Mouse (Mus musculus): Measurements from ENCODE around the gene Fam118a. TPM values are rescaled to one million over a fixed set of nuclear protein-coding genes. Genes with fewer than 3 reads are reported as not detected.

Gene Fam118a
- polyA plus RNA-seq, 1 experiment from 2014 or later: 25.3 TPM

DNA sequence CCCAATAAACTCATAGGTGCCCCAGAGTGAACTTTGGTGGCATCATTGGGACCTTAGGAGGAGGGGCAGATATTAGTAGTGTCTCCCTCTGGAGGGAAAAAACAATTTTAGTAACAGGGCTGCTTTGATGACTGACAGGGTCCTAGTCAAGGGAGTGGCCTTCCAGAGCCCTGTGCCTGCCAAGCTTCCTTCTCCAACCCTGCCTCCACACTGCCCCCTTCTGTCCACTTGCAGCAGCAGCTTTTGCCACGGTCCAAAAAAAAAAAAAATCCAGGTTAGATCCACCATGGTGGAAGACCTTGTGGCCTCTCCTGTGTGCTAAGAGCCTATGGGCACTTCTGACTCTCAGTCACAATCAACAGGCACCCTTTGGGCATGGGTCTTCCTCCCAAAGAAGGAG lies 32.8 kb upstream of the Fam118a start:
- Histone ChIP-seq H3K4me2 (replicated peaks; ENCODE audit: low read depth) (no peak overlapping the region), H3K4me1 (replicated peaks; ENCODE audit: control insufficient read depth, insufficient read depth, low read length) (no peaks in the 10 kb centered on the region), H3K9ac (ENCODE audit: low read depth, low read length) (no peak overlapping the region), H3K27me3 (replicated peaks; ENCODE audit: control insufficient read depth, insufficient read depth, low read length) (no peaks in the 10 kb centered on the region), H3K36me3 (ENCODE audit: control insufficient read depth, insufficient read depth) (no peaks in the 10 kb centered on the region), H3K4me3 (ENCODE audit: low read depth, low read length) (no peak overlapping the region), H3K9me3 (ENCODE audit: control insufficient read depth) (no peaks in the 10 kb centered on the region), H3K27ac (ENCODE audit: low read depth, low read length) (no peak overlapping the region)
- 18% methylated on average over 1 of the region's 1 CpGs for WGBS
- TF ChIP-seq CTCF (IDR thresholded peaks at IDR 0.05; ENCODE audit: low read depth): peak; percentile 82
- no peak for ATAC-seq

DNA sequence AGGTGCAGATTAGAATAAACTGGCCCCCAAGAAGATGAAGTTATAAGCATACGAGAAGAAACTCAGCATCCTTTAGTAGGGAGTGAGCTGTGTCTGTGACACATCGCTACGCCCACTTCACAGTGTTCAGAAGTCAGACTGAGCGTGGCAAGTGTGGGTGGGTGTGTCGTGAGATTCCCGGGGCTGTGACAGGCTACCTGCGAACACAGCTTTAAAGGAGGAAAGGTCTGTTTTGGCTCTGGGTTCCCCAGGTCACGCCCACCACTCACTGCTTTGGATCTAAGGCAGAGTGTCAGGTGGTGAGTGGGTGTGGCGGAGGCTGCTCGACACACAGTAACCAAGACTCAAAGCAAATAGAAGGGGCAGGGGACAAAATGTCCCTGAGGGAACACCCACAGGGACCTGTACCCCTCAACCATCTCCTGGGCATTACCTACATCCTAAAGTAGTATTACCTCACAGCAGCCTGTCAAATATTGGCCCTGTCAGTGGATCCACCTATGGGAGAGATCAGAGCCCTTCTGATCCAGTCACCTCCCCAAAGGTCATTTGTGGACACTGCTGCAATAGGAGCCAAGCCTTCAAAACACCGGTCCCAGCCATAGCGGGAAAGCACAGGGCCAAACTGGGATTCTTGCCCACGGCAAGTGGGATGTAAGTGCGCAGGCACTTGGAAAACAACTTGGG lies 30.8 kb upstream of the Fam118a start:
- Histone ChIP-seq H3K4me2 (replicated peaks; ENCODE audit: low read depth) (no peak overlapping the region), H3K4me3 (ENCODE audit: low read depth, low read length) (no peak overlapping the region), H3K9me3 (ENCODE audit: control insufficient read depth) (no peaks in the 10 kb centered on the region), H3K27me3 (replicated peaks; ENCODE audit: control insufficient read depth, insufficient read depth, low read length) (no peaks in the 10 kb centered on the region), H3K9ac (ENCODE audit: low read depth, low read length) (no peak overlapping the region), H3K27ac (ENCODE audit: low read depth, low read length) (no peak overlapping the region), H3K4me1 (replicated peaks; ENCODE audit: control insufficient read depth, insufficient read depth, low read length) (no peaks in the 10 kb centered on the region), H3K36me3 (ENCODE audit: control insufficient read depth, insufficient read depth) (no peaks in the 10 kb centered on the region)
- no peak for TF ChIP-seq CTCF (IDR thresholded peaks at IDR 0.05; ENCODE audit: low read depth)
- 47% methylated on average over 14 of the region's 14 CpGs for WGBS
- no peak for ATAC-seq

DNA sequence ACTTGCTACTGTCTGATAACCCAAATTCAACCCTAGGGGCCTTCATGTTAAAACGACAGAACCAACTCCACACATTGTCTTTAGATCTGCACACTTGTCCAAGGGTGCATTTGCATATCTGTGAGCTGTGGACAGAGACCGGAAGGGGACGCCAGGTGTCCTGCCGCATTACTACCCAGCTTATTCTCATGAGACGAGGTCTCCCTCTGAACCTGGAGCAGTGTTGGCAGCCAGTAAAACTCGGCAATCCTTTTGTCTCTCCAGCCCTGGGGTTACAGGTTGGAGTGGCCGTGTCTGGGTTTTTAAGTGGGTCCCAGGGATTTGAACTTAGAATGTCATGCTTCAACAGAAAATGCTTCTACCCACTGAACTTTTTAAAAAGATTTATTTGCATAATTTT lies 28.8 kb upstream of the Fam118a start:
- Histone ChIP-seq H3K36me3 (ENCODE audit: control insufficient read depth, insufficient read depth) (no peaks in the 10 kb centered on the region), H3K27me3 (replicated peaks; ENCODE audit: control insufficient read depth, insufficient read depth, low read length) (no peaks in the 10 kb centered on the region), H3K9me3 (ENCODE audit: control insufficient read depth) (no peaks in the 10 kb centered on the region), H3K4me2 (replicated peaks; ENCODE audit: low read depth) (no peak overlapping the region), H3K9ac (ENCODE audit: low read depth, low read length) (no peak overlapping the region), H3K4me3 (ENCODE audit: low read depth, low read length) (no peak overlapping the region), H3K27ac (ENCODE audit: low read depth, low read length) (no peak overlapping the region), H3K4me1 (replicated peaks; ENCODE audit: control insufficient read depth, insufficient read depth, low read length) (no peaks in the 10 kb centered on the region)
- no peak for ATAC-seq
- 74% methylated on average over 7 of the region's 7 CpGs for WGBS
- no peak for TF ChIP-seq CTCF (IDR thresholded peaks at IDR 0.05; ENCODE audit: low read depth)

DNA sequence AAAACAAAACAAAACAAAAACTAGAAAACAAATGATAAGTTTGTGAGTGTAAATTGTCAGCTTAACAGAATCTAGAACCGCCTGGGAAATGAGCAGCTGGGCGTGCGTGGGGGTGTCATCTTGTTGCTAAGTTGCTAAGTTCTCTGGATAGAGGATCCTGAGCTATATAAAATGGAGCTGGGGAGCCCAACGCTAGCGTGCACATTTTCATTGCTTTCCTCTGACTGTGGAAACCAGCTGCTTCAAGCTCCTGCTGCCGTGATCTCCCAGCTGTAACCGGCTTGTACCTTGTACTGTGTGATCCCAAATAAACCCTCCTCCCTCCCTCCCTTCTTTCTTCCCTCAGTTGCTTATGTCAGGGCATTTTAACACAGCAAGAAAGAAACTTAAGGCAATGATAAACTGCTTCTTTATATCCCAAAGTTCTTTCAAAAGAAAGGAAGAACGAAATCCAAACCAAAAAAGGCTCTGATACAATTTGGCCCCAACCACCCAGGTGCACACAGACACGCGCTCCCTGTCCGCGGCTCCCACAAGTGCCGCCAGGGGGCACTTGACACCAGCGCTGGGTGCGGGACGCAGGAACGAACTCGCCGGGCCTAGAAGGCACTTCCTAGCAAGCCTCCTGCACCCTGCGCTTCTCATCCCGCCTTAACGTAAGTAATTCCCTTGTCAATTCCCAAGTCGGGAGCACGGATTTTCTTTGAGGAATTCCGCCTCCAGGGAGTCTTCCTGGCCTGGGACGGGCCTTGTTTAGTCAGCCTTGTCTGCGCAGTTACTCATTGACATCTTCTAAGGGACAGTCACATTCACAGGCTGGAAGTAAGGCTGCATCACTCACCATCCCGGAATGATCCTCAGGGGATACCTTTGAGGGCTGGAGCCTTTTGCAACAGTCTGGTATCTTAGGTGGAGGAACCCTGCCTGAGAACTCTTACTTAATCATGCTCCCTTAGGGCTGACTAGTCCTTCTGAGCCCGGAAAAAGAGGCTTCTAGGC lies 27.5 kb upstream of the Fam118a start:
- Histone ChIP-seq H3K4me3 (ENCODE audit: low read depth, low read length) (no peak overlapping the region), H3K9me3 (ENCODE audit: control insufficient read depth) (no peaks in the 10 kb centered on the region), H3K4me1 (replicated peaks; ENCODE audit: control insufficient read depth, insufficient read depth, low read length) (no peaks in the 10 kb centered on the region), H3K27ac (ENCODE audit: low read depth, low read length) (no peak overlapping the region), H3K36me3 (ENCODE audit: control insufficient read depth, insufficient read depth) (no peaks in the 10 kb centered on the region), H3K27me3 (replicated peaks; ENCODE audit: control insufficient read depth, insufficient read depth, low read length) (no peaks in the 10 kb centered on the region), H3K4me2 (replicated peaks; ENCODE audit: low read depth) (peak overlapping the region; percentile 21), H3K9ac (ENCODE audit: low read depth, low read length) (no peak overlapping the region)
- ATAC-seq: peak; percentile 85
- 17% methylated on average over 29 of the region's 29 CpGs for WGBS
- TF ChIP-seq CTCF (IDR thresholded peaks at IDR 0.05; ENCODE audit: low read depth): peak; percentile 98

DNA sequence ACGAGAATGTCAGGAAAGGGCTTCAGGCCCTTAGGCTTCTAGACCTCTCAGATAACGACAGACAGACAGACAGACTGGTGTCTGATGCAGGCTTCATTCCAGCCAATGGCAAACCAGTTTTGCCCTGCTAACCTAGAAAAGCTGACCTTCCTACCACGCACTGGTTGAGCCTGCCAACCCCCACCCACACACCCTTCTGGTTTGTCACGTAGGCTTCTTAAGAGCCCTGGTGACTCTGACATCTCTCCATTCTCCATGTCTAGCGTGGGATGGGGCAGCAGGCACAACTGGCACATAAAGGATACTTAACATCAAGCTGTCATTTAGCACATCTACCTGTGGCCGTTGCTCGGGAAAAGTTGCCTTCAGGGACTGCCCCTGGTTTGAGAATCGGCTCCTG lies 19.1 kb upstream of the Fam118a start:
- TF ChIP-seq CTCF (IDR thresholded peaks at IDR 0.05; ENCODE audit: low read depth): no peak
- H3K27ac ChIP-seq (ENCODE audit: low read depth, low read length): no peak overlapping the region
- no peaks in the 10 kb centered on the region for H3K27me3 ChIP-seq (replicated peaks; ENCODE audit: control insufficient read depth, insufficient read depth, low read length)
- H3K9ac ChIP-seq (ENCODE audit: low read depth, low read length): no peak overlapping the region
- ATAC-seq: no peak
- no peak overlapping the region for H3K4me3 ChIP-seq (ENCODE audit: low read depth, low read length)
- no peak overlapping the region for H3K4me2 ChIP-seq (replicated peaks; ENCODE audit: low read depth)
- no peaks in the 10 kb centered on the region for H3K4me1 ChIP-seq (replicated peaks; ENCODE audit: control insufficient read depth, insufficient read depth, low read length)
- WGBS: 85% methylated on average over 8 of the region's 8 CpGs
- H3K9me3 ChIP-seq (ENCODE audit: control insufficient read depth): no peaks in the 10 kb centered on the region
- no peaks in the 10 kb centered on the region for H3K36me3 ChIP-seq (ENCODE audit: control insufficient read depth, insufficient read depth)

DNA sequence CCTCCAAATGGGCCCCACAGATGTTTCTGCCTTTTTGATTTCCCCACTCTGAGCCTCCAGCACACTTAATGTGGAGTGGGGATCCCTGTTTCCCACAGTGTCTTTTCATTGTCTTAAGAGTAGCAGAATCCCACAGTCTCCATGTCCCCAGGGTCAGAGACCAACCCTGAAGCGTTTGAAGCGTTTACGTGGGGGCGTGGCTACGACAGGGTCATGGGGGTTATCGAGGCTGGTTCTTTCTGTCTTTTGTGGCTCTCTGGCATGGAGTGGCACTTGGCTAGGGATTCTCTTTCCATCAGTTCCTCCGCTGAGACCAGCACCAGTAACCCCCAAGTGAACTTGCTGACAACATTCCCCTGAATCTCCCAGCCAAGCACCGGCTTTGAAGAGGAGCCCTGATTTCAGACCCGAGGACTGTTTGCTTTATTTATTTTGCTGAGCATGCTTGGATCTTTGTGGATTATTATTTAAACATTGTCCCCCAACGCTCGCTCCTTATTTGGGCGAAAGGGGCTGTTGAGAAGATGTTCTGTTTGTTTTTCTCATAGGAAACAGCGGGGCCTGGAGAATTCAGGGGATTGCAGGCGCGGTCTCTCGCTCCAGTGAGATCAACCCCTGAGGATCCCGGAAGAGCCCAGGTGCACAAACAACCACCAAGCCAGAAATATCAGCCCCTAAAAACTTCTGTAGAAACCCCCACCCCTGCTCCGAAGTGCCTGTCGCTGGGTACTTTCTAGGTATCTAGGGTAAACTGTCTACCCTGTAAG lies 16.7 kb upstream of the Fam118a start:
- 0 out of 2 replicates have a peak overlapping the region, but pooled peaks have one; percentile 5 for H3K9ac ChIP-seq (ENCODE audit: low read depth, low read length)
- peak overlapping the region; percentile 35 for H3K4me2 ChIP-seq (replicated peaks; ENCODE audit: low read depth)
- TF ChIP-seq CTCF (IDR thresholded peaks at IDR 0.05; ENCODE audit: low read depth): no peak
- 9% methylated on average over 19 of the region's 19 CpGs for WGBS
- peak; percentile 18 for ATAC-seq
- no peaks in the 10 kb centered on the region for H3K9me3 ChIP-seq (ENCODE audit: control insufficient read depth)
- no peak overlapping the region for H3K4me3 ChIP-seq (ENCODE audit: low read depth, low read length)
- no peaks in the 10 kb centered on the region for H3K36me3 ChIP-seq (ENCODE audit: control insufficient read depth, insufficient read depth)
- no peaks in the 10 kb centered on the region for H3K27me3 ChIP-seq (replicated peaks; ENCODE audit: control insufficient read depth, insufficient read depth, low read length)
- no peaks in the 10 kb centered on the region for H3K4me1 ChIP-seq (replicated peaks; ENCODE audit: control insufficient read depth, insufficient read depth, low read length)
- H3K27ac ChIP-seq (ENCODE audit: low read depth, low read length): peak overlapping the region; percentile 93
